Mouse (Mus musculus): ENCODE measurements around the gene Samhd1. TPM values are rescaled to one million over a fixed set of nuclear protein-coding genes. Genes with fewer than 3 reads are reported as not detected.
"Not testable (repeated sequence)": the region's sequence is repeated elsewhere in the genome, so short reads cannot be mapped to it uniquely, and the experiment has no call there.

Gene Samhd1
- 10 to 100 TPM; 18.0 to 18.7 TPM for total RNA-seq (2021)

GRCm38 (mm10) chr2:157135014-157135413 is at the start of gene Samhd1:
Gene Samhd1, minus strand, starts transcription at chr2:157135265.
- intact Hi-C loops (cut with DNase I): no loop called here
- DNase-seq: peak; percentile 91

- intact Hi-C loops (cut with DNase I): no loop called here
Measured at GRCm38 (mm10) chr2:157178167-157178566, 43.1 kb upstream of the Samhd1 start.

DNA sequence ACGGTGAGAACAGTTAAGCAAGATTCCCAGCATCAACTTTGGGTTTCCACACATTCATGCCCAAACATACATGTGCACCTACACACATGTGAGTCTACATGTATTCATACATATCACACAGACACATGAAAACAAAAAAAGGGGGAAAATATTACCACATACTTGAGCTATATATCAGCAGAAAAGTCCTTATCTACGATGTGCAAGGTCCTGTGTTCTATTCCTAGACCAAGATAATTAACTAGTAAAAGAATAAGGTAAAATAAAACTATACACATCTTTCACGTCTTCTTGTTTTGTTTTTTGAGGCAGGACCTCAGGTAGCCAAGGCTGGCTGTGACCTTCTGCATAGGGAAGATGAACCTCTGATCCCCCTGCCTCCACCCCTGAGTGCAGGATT is 41.2 kb upstream of the Samhd1 start:
- no peak for DNase-seq

More at GRCm38 (mm10) chr2:157178167-157178566, 43.1 kb upstream of the Samhd1 start:
- no peak for DNase-seq

DNA sequence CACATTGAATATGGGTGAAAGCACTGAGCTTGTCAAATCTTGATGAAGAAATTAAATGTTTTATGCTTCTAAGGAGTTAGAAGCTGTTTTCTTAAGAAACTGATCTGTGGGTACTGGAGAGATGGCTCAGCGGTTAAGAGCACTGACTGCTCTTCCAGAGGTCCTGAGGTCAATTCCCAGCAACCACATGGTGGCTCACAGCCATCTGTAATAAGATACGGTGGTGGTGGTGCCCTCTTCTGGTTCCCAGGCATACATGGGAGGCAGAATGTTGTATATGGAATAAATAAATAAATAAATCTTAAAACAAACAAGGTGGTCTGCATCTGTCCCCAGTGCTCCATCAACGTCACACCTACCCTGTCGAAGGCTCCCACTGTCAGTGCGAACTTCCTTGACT is 39.4 kb upstream of the Samhd1 start:
- intact Hi-C loops (cut with DNase I): no loop called here
- DNase-seq: no peak

More for the DNA sequence above, 41.2 kb upstream of the Samhd1 start:
- intact Hi-C loops (cut with DNase I): no loop called here

DNA sequence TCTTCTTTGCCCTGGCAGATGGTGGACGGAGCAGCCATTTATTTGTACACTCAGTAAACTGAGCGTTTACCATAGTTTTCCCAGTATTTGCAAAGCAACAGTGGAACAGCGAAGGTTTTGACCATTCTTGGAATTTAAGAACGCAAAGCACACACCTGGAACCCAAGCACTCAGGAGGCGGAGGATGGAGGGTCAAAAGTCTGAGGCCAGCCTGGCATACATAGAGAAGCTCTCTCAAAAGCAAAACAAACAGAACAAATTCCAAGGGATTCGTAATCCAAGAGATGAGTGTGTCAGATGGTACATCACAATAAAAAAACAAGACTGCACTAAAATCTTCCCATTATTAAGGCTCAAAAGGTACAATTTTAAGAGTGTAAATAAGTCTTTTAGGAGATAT is 38.5 kb upstream of the Samhd1 start:
- no peak for DNase-seq
- intact Hi-C loops (cut with DNase I): no loop called here

GRCm38 (mm10) chr2:157172984-157173383 is 37.9 kb upstream of the Samhd1 start:
- intact Hi-C loops (cut with DNase I): no loop called here
- DNase-seq: no peak

DNA sequence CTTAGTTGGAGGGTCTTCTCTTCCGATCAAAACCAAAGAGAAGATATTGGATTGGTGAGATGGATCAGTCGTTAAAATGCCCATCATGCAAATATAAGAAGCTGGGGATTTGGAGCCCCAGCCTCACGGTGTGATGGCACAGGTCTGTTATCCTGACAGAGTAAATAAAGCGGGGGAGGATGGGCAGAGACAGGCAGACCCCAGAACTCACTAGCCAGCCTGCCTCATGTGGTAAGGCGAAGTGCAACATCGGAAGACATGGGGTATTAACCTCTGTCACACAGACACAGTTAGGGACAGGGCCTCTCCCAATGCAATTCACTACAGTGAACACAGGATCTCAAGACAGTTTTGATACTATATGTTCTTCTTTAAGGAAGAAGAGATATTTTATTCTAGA is 35.6 kb upstream of the Samhd1 start:
- intact Hi-C loops (cut with DNase I): no loop called here
- DNase-seq: no peak

DNA sequence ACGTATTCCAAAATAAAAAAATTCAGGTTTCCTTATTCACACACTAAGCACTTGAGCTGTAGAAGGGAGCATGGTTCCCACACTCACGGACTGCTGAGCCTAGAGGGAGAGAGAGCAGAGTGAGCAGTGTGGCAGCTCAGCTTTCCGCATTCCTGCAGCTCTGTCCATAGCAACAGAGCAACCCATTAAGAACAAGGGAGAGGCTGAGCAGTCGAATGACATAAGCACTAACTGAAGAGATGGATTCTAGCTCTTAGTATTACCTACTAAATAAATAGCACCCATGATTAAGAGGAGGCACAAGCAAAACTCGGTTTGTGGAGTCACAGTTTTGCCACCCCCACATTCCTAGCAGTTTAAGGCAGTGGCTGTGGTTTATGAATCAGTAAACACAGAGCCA is 35.1 kb upstream of the Samhd1 start:
- DNase-seq: peak; percentile 6
- intact Hi-C loops (cut with DNase I): no loop called here

- DNase-seq: no peak
- intact Hi-C loops (cut with DNase I): no loop called here
Measured at GRCm38 (mm10) chr2:157166371-157167080, 31.5 kb upstream of the Samhd1 start.

GRCm38 (mm10) chr2:157165312-157166224 is 30.5 kb upstream of the Samhd1 start:
- DNase-seq; intact Hi-C loops (cut with DNase I): not testable (repeated sequence)

DNA sequence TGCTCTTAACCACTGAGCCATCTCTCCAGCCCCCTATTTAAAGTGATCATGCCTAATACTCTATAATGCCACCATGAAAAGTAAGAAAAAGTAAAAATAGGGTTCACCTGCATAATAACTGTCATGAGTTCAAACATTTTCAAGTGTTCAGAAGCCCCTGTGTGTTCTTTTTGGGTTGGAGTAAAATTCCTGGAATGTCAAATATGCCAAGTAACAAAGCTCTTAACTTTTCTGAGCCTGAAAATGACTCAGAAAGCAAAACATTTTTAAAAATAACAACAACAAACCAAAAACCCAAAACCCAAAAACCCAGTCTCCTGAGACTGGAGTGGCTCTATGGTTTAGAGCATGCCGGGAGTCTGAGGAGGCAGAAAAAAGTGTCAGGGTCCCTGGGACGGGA is 29.0 kb upstream of the Samhd1 start:
- no peak for DNase-seq
- intact Hi-C loops (cut with DNase I): no loop called here

DNA sequence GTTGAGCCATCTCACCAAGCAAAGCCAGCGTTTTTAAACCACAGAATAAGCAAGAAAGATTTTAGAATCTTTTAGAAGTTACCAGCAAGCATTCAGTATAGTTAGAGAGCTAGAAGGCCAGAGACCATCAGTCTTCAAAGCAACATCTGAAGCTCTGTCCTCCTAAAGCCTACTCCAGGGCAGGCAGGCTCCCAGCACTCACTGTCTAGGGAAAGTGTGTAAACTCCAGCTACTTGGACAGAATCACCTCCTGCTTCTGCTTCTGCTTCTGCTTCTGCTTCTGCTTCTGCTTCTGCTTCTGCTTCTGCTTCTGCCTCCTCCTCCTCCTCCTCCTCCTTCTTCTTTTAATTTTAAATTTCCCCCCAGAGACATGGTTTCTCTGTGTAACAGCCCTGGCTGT is 21.0 kb upstream of the Samhd1 start:
- intact Hi-C loops (cut with DNase I): no loop called here
- no peak for DNase-seq

DNA sequence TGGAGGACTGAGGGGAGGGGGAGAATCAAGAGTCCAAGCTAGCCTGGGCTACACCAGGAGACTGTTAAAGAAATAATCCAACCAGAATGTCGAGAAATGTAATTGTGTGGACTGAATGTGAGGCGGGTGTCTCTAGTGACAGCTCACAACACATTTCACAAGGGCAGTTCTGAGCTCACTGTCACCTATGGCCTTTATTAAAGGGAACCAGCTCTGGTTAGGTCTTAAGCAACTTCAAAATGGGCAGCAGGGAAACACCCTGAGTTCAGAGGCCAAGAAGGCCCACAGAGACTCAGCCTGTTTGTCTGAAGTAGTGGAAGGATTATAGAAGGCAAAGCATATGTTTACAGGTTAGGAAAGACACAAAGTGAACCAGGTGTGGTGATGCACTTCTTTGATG is 18.2 kb upstream of the Samhd1 start:
- intact Hi-C loops (cut with DNase I): no loop called here
- DNase-seq: no peak

GRCm38 (mm10) chr2:157148417-157148816 is 13.4 kb upstream of the Samhd1 start:
- no peak for DNase-seq
- intact Hi-C loops (cut with DNase I): no loop called here

GRCm38 (mm10) chr2:157147397-157148020 is 12.4 kb upstream of the Samhd1 start:
- intact Hi-C loops (cut with DNase I): no loop called here
- DNase-seq: no peak

DNA sequence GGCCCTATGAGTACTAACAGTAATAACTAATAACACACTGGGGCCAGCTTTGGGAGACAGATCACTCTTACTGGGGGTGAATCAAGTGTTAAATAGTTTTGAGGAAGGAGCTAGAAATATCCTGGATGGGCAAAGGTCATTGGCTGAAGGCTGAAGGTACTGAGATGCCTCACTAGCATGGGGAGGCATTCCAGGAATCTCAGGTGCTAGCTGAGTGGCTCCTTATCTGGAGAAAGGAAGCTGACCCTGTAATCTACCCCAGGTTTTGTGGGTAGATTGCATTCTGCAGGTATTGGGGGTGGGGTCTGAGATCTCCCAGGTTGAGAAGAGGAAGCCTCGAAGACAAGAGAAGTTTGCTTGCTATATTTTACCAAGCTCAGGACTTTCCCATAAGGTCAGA is 10.1 kb upstream of the Samhd1 start:
- no peak for DNase-seq
- intact Hi-C loops (cut with DNase I): no loop called here

- intact Hi-C loops (cut with DNase I): no loop called here
Measured at GRCm38 (mm10) chr2:157144132-157144531, 9.1 kb upstream of the Samhd1 start.

DNA sequence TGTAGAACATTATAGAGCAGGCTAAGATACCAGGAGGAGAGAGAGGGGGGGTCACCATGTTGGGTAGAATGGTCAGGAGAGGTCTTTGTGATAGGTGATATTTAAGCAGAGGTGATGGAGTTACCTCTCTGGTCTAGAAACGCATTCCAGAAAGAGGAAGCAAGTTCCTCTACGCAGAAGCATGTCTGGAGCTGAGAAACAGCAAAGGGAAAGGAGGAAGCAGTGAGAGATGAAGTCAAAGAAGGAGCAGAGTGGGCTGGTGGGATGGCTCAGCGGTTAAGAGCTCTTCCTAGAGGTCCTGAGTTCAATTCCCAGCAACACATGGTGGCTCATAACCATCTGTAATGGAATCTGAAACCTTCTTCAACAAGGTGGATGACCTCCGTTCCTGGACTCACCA is 6.9 kb upstream of the Samhd1 start:
- no peak for DNase-seq
- intact Hi-C loops (cut with DNase I): no loop called here

More at GRCm38 (mm10) chr2:157144132-157144531, 9.1 kb upstream of the Samhd1 start:
- no peak for DNase-seq

GRCm38 (mm10) chr2:157139251-157139802 is 4.3 kb upstream of the Samhd1 start:
- intact Hi-C loops (cut with DNase I): no loop called here
- no peak for DNase-seq

DNA sequence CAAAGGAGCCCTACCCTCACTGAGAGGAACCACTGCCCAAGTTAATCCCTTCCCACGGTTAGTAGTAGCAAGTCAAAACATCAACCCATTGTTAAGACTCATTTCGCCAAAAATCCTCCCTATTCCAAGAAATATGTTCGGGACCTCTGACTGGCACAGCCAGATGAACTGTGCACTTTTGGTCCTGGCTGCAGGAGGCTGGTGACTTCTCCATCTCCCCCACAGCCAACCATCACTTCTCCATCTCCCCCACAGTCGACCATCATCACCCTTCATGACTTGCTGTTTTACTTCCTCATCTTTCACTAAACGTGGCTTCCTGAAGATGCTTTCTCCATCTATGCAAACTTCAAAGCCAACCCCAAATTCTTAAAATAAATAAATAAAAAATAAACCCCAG is 3.7 kb upstream of the Samhd1 start:
- intact Hi-C loops (cut with DNase I): no loop called here
- DNase-seq: no peak

Measured in left cerebral cortex, postnatal 4 days (tissue).